Mouse (Mus musculus) lung, adult 2 months (tissue): ENCODE measurements around the gene Tmem150c. TPM values are rescaled to one million over a fixed set of nuclear protein-coding genes. Genes with fewer than 3 reads are reported as not detected.

ENCODE experiments used
- DNase-seq: peaks from one replicate; pipeline ENCODE4 v3.0.0; 2022
- H3K4me1 ChIP-seq: fragments of 200-500 bp; 2 replicates; pipeline ENCODE4 v1.6.1; 2011; ENCODE audit warnings: low read length; ENCODE audit not compliant: control insufficient read depth, insufficient read depth
- H3K4me3 ChIP-seq: fragments of 200-500 bp; replicated peaks from 2 replicates; pipeline ENCODE3; 2011; ENCODE audit warnings: low read depth, mild to moderate bottlenecking, control low read depth, low read length; ENCODE audit errors: extremely low read depth
- CTCF ChIP-seq: fragments of 200-500 bp; IDR thresholded peaks from 2 replicates; pipeline ENCODE4 v1.5.1; 2011; ENCODE audit warnings: mild to moderate bottlenecking, low read length, control low read depth; ENCODE audit not compliant: insufficient read depth
- POLR2A ChIP-seq: fragments of 200-500 bp; IDR thresholded peaks from 2 replicates; pipeline ENCODE4 v1.6.1; 2011; ENCODE audit warnings: low read depth, mild to moderate bottlenecking, control low read depth, low read length, borderline replicate concordance; ENCODE audit errors: extremely low read depth
- WGBS: fragments of 180-500 bp; shearing (Covaris S2); methylation state at CpG from one replicate; pipeline ENCODE4 v1.1.7; 2018; 5-methylcytosine and 5-hydroxymethylcytosine counted together
- polyA plus RNA-seq: library from polyadenylated mRNA; depleted of rRNA; stranded (reverse); fragments of >200 nt; gene quantifications from 2 replicates; pipeline ENCODE4 v1.2.3, GENCODE M21; 2012

Tmem150c gene
- polyA plus RNA-seq, 1 experiment = 2.8 TPM

DNA sequence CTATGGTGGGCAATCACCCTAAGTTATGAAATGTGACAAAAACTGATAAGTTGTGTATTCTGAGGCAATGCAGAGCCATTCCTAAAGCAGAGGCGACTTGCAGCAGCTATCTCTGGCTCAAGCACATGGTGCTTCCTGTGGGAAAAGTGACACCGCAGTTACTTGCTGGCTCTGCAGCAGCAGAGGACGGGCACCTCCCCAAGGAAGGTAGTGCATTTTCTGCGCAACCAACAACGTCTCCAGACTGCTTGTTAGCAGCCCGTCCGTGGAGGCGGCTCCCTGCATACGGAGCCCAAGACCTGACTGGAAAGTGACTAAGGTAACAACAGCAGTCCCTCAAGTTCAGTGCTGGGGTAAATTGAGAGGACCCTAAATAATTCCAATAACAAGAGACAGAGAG lies 36.8 kb upstream of the Tmem150c start:
- no peaks in the 10 kb centered on the region for H3K4me1 ChIP-seq
- no peak for DNase-seq
- 65% methylated on average over 9 of the region's 9 CpGs for WGBS
- no peak for TF ChIP-seq POLR2A
- no peak for TF ChIP-seq CTCF
- H3K4me3 ChIP-seq = no peak overlapping the region

- no peak for DNase-seq
- H3K4me3 ChIP-seq = no peak overlapping the region
- TF ChIP-seq CTCF (no peak), POLR2A (no peak)
- 89% methylated on average over 14 of the region's 14 CpGs for WGBS
- H3K4me1 ChIP-seq = no peaks in the 10 kb centered on the region
Observed at GRCm38 (mm10) chr5:100191438-100192190, 32.0 kb upstream of the Tmem150c start.

GRCm38 (mm10) chr5:100187035-100187901 lies 27.7 kb upstream of the Tmem150c start:
- no peaks in the 10 kb centered on the region for H3K4me1 ChIP-seq
- TF ChIP-seq POLR2A = no peak
- TF ChIP-seq CTCF = no peak

GRCm38 (mm10) chr5:100186618-100187017 lies 27.0 kb upstream of the Tmem150c start:
- no peak overlapping the region for H3K4me3 ChIP-seq
- DNase-seq = no peak
- 42% methylated on average over 7 of the region's 7 CpGs for WGBS

More at GRCm38 (mm10) chr5:100187035-100187901, 27.7 kb upstream of the Tmem150c start:
- DNase-seq = no peak
- WGBS = 55% methylated on average over 3 of the region's 3 CpGs
- H3K4me3 ChIP-seq = no peak overlapping the region

GRCm38 (mm10) chr5:100185895-100186294 lies 26.3 kb upstream of the Tmem150c start:
- 19% methylated on average over 7 of the region's 7 CpGs for WGBS
- Histone ChIP-seq H3K4me3 (no peak overlapping the region), H3K4me1 (no peaks in the 10 kb centered on the region)
- TF ChIP-seq CTCF (no peak), POLR2A (no peak)
- DNase-seq = no peak

More at GRCm38 (mm10) chr5:100186618-100187017, 27.0 kb upstream of the Tmem150c start:
- no peaks in the 10 kb centered on the region for H3K4me1 ChIP-seq
- TF ChIP-seq CTCF (no peak), POLR2A (no peak)

DNA sequence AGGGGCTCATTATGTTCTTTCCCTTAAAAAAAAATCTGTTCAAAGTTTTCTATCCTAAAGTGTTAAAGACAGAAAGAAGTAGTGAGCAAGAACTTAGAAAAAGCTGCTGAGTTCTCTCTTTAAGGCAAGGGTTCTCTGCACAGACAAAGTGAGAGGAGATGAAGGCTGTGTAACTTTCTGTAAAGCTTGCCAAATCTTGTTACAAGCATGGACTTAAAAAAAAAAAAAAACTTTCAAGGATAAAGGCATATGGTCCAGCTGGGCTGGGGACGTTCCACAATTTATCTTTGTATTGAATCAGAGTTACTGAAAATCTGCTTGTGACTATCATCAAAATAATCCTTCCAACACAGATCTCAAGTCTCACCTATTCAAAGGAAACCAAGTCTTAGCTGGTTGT lies 21.4 kb upstream of the Tmem150c start:
- H3K4me3 ChIP-seq = no peak overlapping the region
- TF ChIP-seq POLR2A (no peak), CTCF (no peak)
- H3K4me1 ChIP-seq = no peaks in the 10 kb centered on the region
- DNase-seq = no peak
- WGBS = 44% methylated on average over 1 of the region's 1 CpGs

DNA sequence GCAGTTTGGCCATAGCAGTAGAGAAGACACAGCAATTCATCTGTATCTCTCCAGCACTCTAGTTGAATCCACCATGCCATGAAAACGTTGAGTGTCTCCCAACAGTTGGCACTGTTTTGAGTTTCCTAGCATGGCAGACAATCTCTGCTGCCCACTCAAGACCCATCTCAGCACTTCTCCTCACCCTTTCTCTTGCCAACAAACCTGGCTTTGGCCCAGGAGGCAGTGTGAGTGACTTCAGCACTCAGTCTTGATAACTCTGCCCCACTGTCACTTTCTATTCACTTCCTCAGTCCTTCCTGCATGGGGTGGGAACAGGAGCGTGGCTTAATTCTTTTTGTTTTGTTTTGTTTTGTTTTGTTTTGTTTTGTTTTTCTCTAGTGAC lies 19.2 kb upstream of the Tmem150c start:
- Histone ChIP-seq H3K4me3 (no peak overlapping the region), H3K4me1 (no peaks in the 10 kb centered on the region)
- no peak for DNase-seq
- TF ChIP-seq POLR2A (no peak), CTCF (no peak)
- 53% methylated on average over 2 of the region's 2 CpGs for WGBS

- 72% methylated on average over 4 of the region's 4 CpGs for WGBS
- DNase-seq = no peak
- no peaks in the 10 kb centered on the region for H3K4me1 ChIP-seq
- no peak overlapping the region for H3K4me3 ChIP-seq
- TF ChIP-seq POLR2A = no peak
- no peak for TF ChIP-seq CTCF
Observed at GRCm38 (mm10) chr5:100178122-100178780, 18.6 kb upstream of the Tmem150c start.

- TF ChIP-seq POLR2A (no peak), CTCF (no peak)
- Histone ChIP-seq H3K4me1 (no peaks in the 10 kb centered on the region), H3K4me3 (no peak overlapping the region)
- no peak for DNase-seq
- 42% methylated on average over 5 of the region's 5 CpGs for WGBS
Observed at GRCm38 (mm10) chr5:100177547-100177946, 17.9 kb upstream of the Tmem150c start.

GRCm38 (mm10) chr5:100176096-100176495 lies 16.5 kb upstream of the Tmem150c start:
- TF ChIP-seq CTCF = no peak
- no peak for TF ChIP-seq POLR2A
- DNase-seq = no peak
- WGBS = 71% methylated on average over 5 of the region's 5 CpGs
- H3K4me3 ChIP-seq = no peak overlapping the region
- no peaks in the 10 kb centered on the region for H3K4me1 ChIP-seq
